Mouse (Mus musculus) kidney, postnatal 25 days (tissue): Measurements from ENCODE around the gene Cep170.
A peak's percentile ranks its signal among the peaks of the same experiment; 100 is the strongest.

Experiments
- DNase-seq, 2 experiments: peaks; one replicate each; pipeline ENCODE4 v3.0.0; 2021; ENCODE audit warnings: mixed read lengths in 2 of 2

Cep170 gene

GRCm38 (mm10) chr1:176732834-176733233 lies 81.0 kb downstream of the Cep170 start:
- no peak for DNase-seq

- DNase-seq, result no peak
Measured at GRCm38 (mm10) chr1:176730528-176730927, 83.3 kb downstream of the Cep170 start.

- no peak for DNase-seq
Measured at GRCm38 (mm10) chr1:176727372-176727771, 86.5 kb downstream of the Cep170 start.

GRCm38 (mm10) chr1:176724771-176725170 lies 89.1 kb downstream of the Cep170 start:
- DNase-seq, result no peak

GRCm38 (mm10) chr1:176723858-176724713 lies 89.8 kb downstream of the Cep170 start:
- no peak for DNase-seq

GRCm38 (mm10) chr1:176712436-176712835 lies 101.4 kb downstream of the Cep170 start:
- DNase-seq, result peak in 1 of 2 experiments; percentile 61

DNA sequence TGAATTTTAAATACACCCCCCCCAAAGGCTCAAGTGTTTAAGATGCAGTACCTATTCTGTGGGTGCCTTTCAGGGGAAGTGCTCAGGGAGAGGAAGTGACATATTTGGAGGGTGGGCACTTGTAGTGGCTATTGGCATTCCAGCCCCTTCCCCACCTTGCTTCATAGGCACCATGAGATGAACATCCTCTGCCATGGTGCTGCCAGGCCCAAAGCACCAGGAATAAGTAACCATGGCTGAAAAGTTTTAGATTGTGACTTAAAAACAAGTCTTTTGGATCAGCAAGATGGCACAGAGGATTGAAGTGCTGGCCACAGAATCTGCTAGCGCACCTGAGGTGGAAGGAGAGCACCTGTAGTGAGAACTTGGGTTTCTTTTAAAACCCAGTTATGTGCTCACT lies 113.6 kb downstream of the Cep170 start:
- no peak for DNase-seq

GRCm38 (mm10) chr1:176699793-176700192 lies 114.1 kb downstream of the Cep170 start:
- peak in 1 of 2 experiments; percentile 35 for DNase-seq

DNA sequence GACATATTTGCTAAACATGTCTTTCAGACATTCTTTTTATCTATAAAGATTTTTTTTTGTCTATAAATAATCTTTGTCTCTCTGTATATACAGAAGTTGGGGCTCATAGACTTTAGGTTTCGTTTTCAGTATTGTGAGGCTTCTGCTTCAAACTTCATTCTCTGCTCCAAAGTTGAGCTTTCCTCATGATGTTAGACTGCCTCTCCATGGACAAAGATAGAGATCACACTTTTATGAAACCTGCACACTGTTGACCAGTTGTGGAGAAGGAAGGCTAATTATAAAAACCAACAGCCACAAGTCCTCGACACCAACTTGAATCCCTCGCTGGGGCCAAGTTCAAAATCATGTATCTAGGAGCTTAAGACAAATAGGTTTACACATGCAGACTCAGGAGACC lies 115.2 kb downstream of the Cep170 start:
- no peak for DNase-seq

- peak; percentile 57 to 71 for DNase-seq
Measured at GRCm38 (mm10) chr1:176697091-176697490, 116.8 kb downstream of the Cep170 start.

DNA sequence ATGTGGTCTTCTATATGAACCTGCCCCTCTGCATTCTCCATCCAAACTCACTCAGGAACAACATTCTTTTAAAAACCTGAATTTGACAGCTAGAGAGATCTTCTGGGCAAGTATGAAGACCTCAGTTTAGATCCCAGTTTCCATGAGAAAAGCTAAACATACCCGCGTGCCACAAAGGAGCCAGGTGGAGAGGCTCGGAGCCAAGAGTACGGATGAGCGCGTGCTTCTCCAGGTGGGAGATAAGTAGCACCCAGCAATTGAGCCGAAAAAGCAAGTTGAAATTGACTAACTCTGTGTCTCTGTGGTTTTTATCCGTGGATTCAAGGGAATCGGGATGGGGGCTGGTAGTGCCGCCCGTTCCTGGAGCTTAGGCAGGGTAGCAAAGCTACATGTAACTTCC lies 122.8 kb downstream of the Cep170 start:
- DNase-seq, result no peak

- DNase-seq, result no peak
Measured at GRCm38 (mm10) chr1:176688251-176688880, 125.5 kb downstream of the Cep170 start.
